Mouse (Mus musculus) brain, embryonic 14.5 days (tissue): ENCODE results near the gene Slfn9.
"Not testable (repeated sequence)": the region's sequence is repeated elsewhere in the genome, so short reads cannot be mapped to it uniquely, and the experiment has no call there.

ENCODE experiments used
- CTCF ChIP-seq: fragments of 200-500 bp; IDR thresholded peaks from 2 replicates; pipeline ENCODE4 v1.5.1; 2012; ENCODE audit warnings: inconsistent platforms, mild to moderate bottlenecking, moderate library complexity, borderline replicate concordance; ENCODE audit not compliant: insufficient read depth, insufficient read length; ENCODE audit errors: extremely low read depth
- POLR2A ChIP-seq: fragments of 200-500 bp; IDR thresholded peaks from 2 replicates; pipeline ENCODE4 v1.6.1; 2012; ENCODE audit warnings: mild to moderate bottlenecking, inconsistent platforms, borderline replicate concordance; ENCODE audit not compliant: poor library complexity, insufficient read depth, insufficient read length, severe bottlenecking; ENCODE audit errors: extremely low read depth

- not testable (repeated sequence) for TF ChIP-seq POLR2A, CTCF
These were observed 831 bp downstream of the Slfn9 start for GRCm38 (mm10) chr11:82990612-82991385.
